Mouse (Mus musculus) embryonic facial prominence, embryonic 14.5 days (tissue): ENCODE measurements around the gene Thada. TPM values are rescaled to one million over a fixed set of nuclear protein-coding genes. Genes with fewer than 3 reads are reported as not detected.

Experiments
- ATAC-seq: fragments of 200-750 bp; cut with Nextera tagmentation; 2 replicates; pipeline ENCODE4 v1.8.0; 2017; ENCODE audit warnings: low read depth, moderate number of reproducible peaks, moderate TSS enrichment
- DNase-seq: peaks from one replicate; pipeline ENCODE4 v3.0.0-alpha.2; 2015; ENCODE audit warnings: low spot score
- H3K27ac ChIP-seq: fragments of 300-500 bp; sonication (generic); replicated peaks from 2 replicates; pipeline ENCODE4 v1.5.1; 2014; ENCODE audit warnings: low read depth, mild to moderate bottlenecking, low read length, moderate library complexity
- H3K27me3 ChIP-seq: fragments of 300-500 bp; sonication (generic); replicated peaks from 2 replicates; pipeline ENCODE4 v1.6.1; 2014; ENCODE audit warnings: low read length; ENCODE audit not compliant: control insufficient read depth, insufficient read depth
- H3K36me3 ChIP-seq: fragments of 300-500 bp; sonication (generic); 2 replicates; pipeline ENCODE4 v1.6.1; 2014; ENCODE audit warnings: low read length, mixed read lengths; ENCODE audit not compliant: control insufficient read depth, insufficient read depth
- H3K4me1 ChIP-seq: fragments of 300-500 bp; sonication (generic); 2 replicates; pipeline ENCODE4 v1.6.1; 2014; ENCODE audit warnings: antibody characterized with exemption, low read length; ENCODE audit not compliant: control insufficient read depth, insufficient read depth
- H3K4me2 ChIP-seq: fragments of 300-500 bp; sonication (generic); 2 replicates; pipeline ENCODE4 v1.6.1; 2014; ENCODE audit warnings: low read depth, mild to moderate bottlenecking, low read length, moderate library complexity, mixed read lengths
- H3K4me3 ChIP-seq: fragments of 300-500 bp; sonication (generic); 2 replicates; pipeline ENCODE4 v1.5.1; 2014; ENCODE audit warnings: low read depth, mild to moderate bottlenecking, low read length
- H3K9ac ChIP-seq: fragments of 300-500 bp; sonication (generic); 2 replicates; pipeline ENCODE4 v1.6.1; 2014; ENCODE audit warnings: low read depth, mild to moderate bottlenecking, low read length, moderate library complexity, mixed read lengths
- H3K9me3 ChIP-seq: fragments of 300-500 bp; sonication (generic); 2 replicates; pipeline ENCODE4 v1.6.1; 2016; ENCODE audit warnings: low read length; ENCODE audit not compliant: control insufficient read depth
- WGBS: fragments of 180-500 bp; shearing (Covaris S2); extraction: QIAGEN DNeasy Blood & Tissue Kit; methylation state at CpG from one replicate; pipeline ENCODE4 v1.1.7; 2014; 5-methylcytosine and 5-hydroxymethylcytosine counted together
- polyA plus RNA-seq: library from polyadenylated mRNA; unstranded; fragments of >200 nt; fragmentation: Nextera tagmentation; extraction: Ambion mirVana; gene quantifications from 2 replicates; pipeline ENCODE4 v1.2.1, GENCODE M21; 2014

Thada gene
- polyA plus RNA-seq, 1 experiment from 2014 or later, result 6.2 TPM

GRCm38 (mm10) chr17:84177481-84177880 is 288.5 kb downstream of the Thada start:
- H3K9ac ChIP-seq, result no peak overlapping the region
- no peak overlapping the region for H3K27ac ChIP-seq
- H3K4me1 ChIP-seq, result peaks cover 28% of the 10 kb centered on the region
- H3K4me3 ChIP-seq, result no peak overlapping the region
- no peak overlapping the region for H3K4me2 ChIP-seq
- DNase-seq (no peak), ATAC-seq (no peak)
- no peaks in the 10 kb centered on the region for H3K36me3 ChIP-seq
- peaks cover 6% of the 10 kb centered on the region; the same call in 1 of the 2 replicates for H3K9me3 ChIP-seq
- WGBS, result 31% methylated on average over 8 of the region's 8 CpGs
- H3K27me3 ChIP-seq, result no peaks in the 10 kb centered on the region

GRCm38 (mm10) chr17:84176446-84176845 is 289.6 kb downstream of the Thada start:
- ATAC-seq (no peak), DNase-seq (no peak)
- Histone ChIP-seq H3K27ac (no peak overlapping the region), H3K9me3 (peaks cover 6% of the 10 kb centered on the region; the same call in 1 of the 2 replicates), H3K4me2 (no peak overlapping the region), H3K4me3 (no peak overlapping the region), H3K27me3 (no peaks in the 10 kb centered on the region), H3K4me1 (peaks cover 19% of the 10 kb centered on the region), H3K36me3 (no peaks in the 10 kb centered on the region), H3K9ac (no peak overlapping the region)
- 82% methylated on average over 7 of the region's 7 CpGs for WGBS

DNA sequence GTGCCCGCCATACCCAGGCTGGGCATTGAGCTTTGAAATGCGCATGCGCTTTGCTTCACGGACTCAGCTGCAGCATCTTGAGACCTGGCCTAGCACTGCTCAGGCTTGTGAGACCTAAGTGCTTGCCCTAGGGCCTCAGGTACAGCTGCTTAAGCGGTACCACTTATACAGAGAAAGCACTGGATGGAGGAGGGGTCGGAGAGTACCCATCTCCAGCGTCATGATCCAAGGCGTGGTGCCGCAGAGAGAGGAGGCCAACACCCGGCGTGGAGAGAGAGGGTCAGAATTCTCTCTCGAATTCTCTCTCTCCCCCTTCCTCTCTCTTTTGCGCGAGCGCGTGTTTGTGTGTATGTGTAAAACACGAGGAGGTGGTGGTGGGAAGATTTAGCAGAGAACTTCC is 290.8 kb downstream of the Thada start:
- ATAC-seq (no peak), DNase-seq (no peak)
- no peak overlapping the region for H3K9ac ChIP-seq
- no peak overlapping the region for H3K27ac ChIP-seq
- H3K4me3 ChIP-seq, result no peak overlapping the region
- H3K36me3 ChIP-seq, result no peaks in the 10 kb centered on the region
- 96% methylated on average over 17 of the region's 17 CpGs for WGBS
- H3K27me3 ChIP-seq, result no peaks in the 10 kb centered on the region
- peaks cover 6% of the 10 kb centered on the region; the same call in 1 of the 2 replicates for H3K4me1 ChIP-seq
- H3K4me2 ChIP-seq, result no peak overlapping the region
- peaks cover 6% of the 10 kb centered on the region; the same call in 1 of the 2 replicates for H3K9me3 ChIP-seq

GRCm38 (mm10) chr17:84167377-84167776 is 298.6 kb downstream of the Thada start:
- H3K9ac ChIP-seq, result no peak overlapping the region
- no peak for ATAC-seq

DNA sequence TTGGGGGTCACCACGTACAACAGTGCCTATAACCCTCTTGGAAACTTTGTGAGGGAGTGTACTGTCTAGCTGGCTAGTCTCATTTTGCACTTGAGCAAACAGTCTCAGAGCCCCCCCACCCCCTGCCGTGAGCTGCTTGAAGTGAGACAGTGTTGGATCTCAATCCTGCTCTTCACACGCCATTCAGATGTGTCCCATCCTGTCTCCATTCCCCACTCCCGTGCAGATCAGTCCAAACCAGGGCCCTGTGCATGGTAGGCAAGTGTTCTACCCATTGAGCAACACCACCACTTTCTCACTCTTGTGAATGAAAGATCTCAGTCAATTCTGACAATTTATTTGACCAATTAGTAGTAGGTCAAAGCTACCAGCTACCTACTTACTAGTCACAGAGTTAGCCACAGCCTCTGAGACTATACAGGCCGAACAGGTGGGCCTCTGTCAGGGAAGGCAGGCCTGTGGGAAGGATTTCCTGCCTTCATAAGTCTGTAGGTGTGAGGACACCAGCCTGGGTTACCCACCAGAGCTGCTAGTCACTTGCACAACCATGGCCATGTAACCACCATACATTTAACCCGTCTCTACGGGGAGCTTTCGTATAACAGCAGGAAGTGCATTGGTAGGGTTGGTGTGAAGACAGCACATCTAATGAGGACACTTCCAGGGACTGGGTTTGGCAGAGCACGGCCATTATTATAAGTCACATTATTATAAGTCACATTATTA is 299.7 kb downstream of the Thada start:
- no peaks in the 10 kb centered on the region for H3K9me3 ChIP-seq
- DNase-seq (no peak), ATAC-seq (no peak)
- H3K4me3 ChIP-seq, result no peak overlapping the region
- 77% methylated on average over 9 of the region's 9 CpGs for WGBS
- no peak overlapping the region for H3K9ac ChIP-seq
- no peak overlapping the region for H3K4me2 ChIP-seq
- no peaks in the 10 kb centered on the region for H3K36me3 ChIP-seq
- H3K27me3 ChIP-seq, result no peaks in the 10 kb centered on the region
- H3K4me1 ChIP-seq, result peaks cover 13% of the 10 kb centered on the region
- H3K27ac ChIP-seq, result no peak overlapping the region

More at GRCm38 (mm10) chr17:84167377-84167776, 298.6 kb downstream of the Thada start:
- no peak for DNase-seq
- Histone ChIP-seq H3K4me3 (no peak overlapping the region), H3K9me3 (no peaks in the 10 kb centered on the region), H3K4me1 (0 out of 2 replicates have a peak, but pooled peaks cover 2% of the 10 kb centered on the region), H3K27ac (no peak overlapping the region), H3K4me2 (no peak overlapping the region), H3K36me3 (no peaks in the 10 kb centered on the region), H3K27me3 (no peaks in the 10 kb centered on the region)
- WGBS, result 84% methylated on average over 4 of the region's 4 CpGs

DNA sequence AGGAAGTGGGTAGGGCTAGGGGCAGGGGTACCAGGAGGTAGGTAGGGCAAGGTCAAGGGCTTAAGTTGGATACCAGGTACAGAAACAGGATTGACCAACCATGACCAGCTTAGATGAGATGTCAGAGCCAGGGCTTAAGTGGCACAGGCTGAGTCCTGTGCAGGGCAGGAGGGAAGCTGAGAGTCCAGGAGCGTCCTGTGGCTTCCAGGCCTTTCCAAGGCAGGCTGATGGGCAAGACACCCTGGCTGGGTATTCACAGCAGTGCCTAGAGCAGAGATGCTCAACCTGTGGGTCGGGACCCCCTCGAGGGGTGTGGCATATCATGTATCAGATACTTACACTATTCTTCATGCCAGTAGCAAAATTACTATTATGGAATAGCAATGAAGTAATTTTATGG is 300.3 kb downstream of the Thada start:
- Histone ChIP-seq H3K36me3 (no peaks in the 10 kb centered on the region), H3K27me3 (no peaks in the 10 kb centered on the region), H3K4me3 (no peak overlapping the region), H3K9ac (no peak overlapping the region), H3K4me2 (no peak overlapping the region), H3K4me1 (peaks cover 19% of the 10 kb centered on the region), H3K9me3 (no peaks in the 10 kb centered on the region), H3K27ac (no peak overlapping the region)
- ATAC-seq (no peak), DNase-seq (no peak)
- WGBS, result 78% methylated on average over 3 of the region's 3 CpGs

- Histone ChIP-seq H3K27ac (no peak overlapping the region), H3K36me3 (no peaks in the 10 kb centered on the region), H3K4me2 (no peak overlapping the region), H3K27me3 (no peaks in the 10 kb centered on the region), H3K4me1 (peaks cover 19% of the 10 kb centered on the region), H3K9ac (no peak overlapping the region), H3K4me3 (no peak overlapping the region), H3K9me3 (no peaks in the 10 kb centered on the region)
- 82% methylated on average over 8 of the region's 8 CpGs for WGBS
- no peak for ATAC-seq
- DNase-seq, result no peak
Observed at GRCm38 (mm10) chr17:84164146-84164545, 301.9 kb downstream of the Thada start.

GRCm38 (mm10) chr17:84163066-84163785 is 302.8 kb downstream of the Thada start:
- DNase-seq (no peak), ATAC-seq (no peak)
- no peak overlapping the region for H3K9ac ChIP-seq
- H3K4me1 ChIP-seq, result peaks cover 19% of the 10 kb centered on the region
- 66% methylated on average over 12 of the region's 12 CpGs for WGBS
- H3K27me3 ChIP-seq, result no peaks in the 10 kb centered on the region
- no peak overlapping the region; the same call in 1 of the 2 replicates for H3K27ac ChIP-seq
- no peaks in the 10 kb centered on the region for H3K9me3 ChIP-seq
- H3K4me3 ChIP-seq, result no peak overlapping the region
- H3K4me2 ChIP-seq, result no peak overlapping the region
- no peaks in the 10 kb centered on the region for H3K36me3 ChIP-seq
